ENCODE assay signal across 8 mouse cellular contexts in the genomic region with DNA sequence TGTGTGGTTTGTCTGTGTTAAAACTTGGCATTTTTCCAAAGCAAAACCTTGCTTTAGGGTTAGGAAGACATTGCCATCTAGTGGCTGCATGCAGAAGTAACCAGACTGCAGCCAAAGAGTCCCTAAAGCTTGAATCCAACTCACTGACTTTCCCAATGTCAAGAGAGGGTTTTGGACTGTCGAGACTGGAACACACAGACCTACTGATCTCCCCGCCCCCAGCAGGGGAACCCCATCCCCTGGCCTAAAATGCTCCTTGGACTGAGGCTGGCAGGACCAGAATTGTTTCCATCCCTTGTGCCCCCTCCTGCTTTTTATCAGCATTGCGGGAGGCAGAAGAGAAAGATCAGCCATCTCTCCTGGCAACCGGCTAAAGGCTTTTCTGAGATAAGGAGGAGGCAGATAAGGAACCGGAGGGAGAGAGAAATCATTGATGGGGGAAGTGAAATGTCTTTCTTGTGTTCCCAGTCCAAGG. TPM values are rescaled to one million over a fixed set of nuclear protein-coding genes. Genes with fewer than 3 reads are reported as not detected.
DNase-seq lines count a peak whose midpoint lies in the region; ATAC-seq lines count a peak whose summit lies in the region.

No protein-coding gene starts in this region.

- ATAC-seq in forebrain, embryonic 11.5 days (replicated peaks; ENCODE audit: low FRiP score): no peak
- no peak for ATAC-seq in forebrain, embryonic 12.5 days (ENCODE audit: low FRiP score)
- ATAC-seq in common myeloid progenitor, adult 5-6 weeks (replicated peaks; ENCODE audit: low read depth, poor library complexity, severe bottlenecking): peak; percentile 85
- peak; percentile 88 for ATAC-seq in midbrain, embryonic 16.5 days

- H3K9ac ChIP-seq in forebrain, embryonic 11.5 days (ENCODE audit: low read length): no peak overlapping the region
- H3K9ac ChIP-seq in forebrain, embryonic 12.5 days: no peak overlapping the region
- no peak overlapping the region for H3K9ac ChIP-seq in midbrain, embryonic 16.5 days (ENCODE audit: low read depth, low read length)

- no peak overlapping the region for H3K27ac ChIP-seq in forebrain, embryonic 11.5 days (ENCODE audit: low read depth, low read length)
- no peak overlapping the region for H3K27ac ChIP-seq in forebrain, embryonic 12.5 days
- H3K27ac ChIP-seq in limb, embryonic 10.5 days: no peak overlapping the region
- H3K27ac ChIP-seq in midbrain, embryonic 16.5 days (ENCODE audit: low read length): no peak overlapping the region

- H3K4me1 ChIP-seq in forebrain, embryonic 11.5 days (replicated peaks; ENCODE audit: control insufficient read depth, insufficient read depth, low read length): no peaks in the 10 kb centered on the region
- peaks cover 10% of the 10 kb centered on the region for H3K4me1 ChIP-seq in forebrain, embryonic 12.5 days
- no peaks in the 10 kb centered on the region for H3K4me1 ChIP-seq in limb, embryonic 10.5 days
- H3K4me1 ChIP-seq in midbrain, embryonic 16.5 days (ENCODE audit: control insufficient read depth, insufficient read depth, low read length): no peaks in the 10 kb centered on the region; the same call in 1 of the 2 replicates

- 14% methylated on average over 5 of the region's 5 CpGs for WGBS in forebrain, embryonic 11.5 days
- WGBS in forebrain, embryonic 12.5 days: 20% methylated on average over 5 of the region's 5 CpGs
- 21% methylated on average over 5 of the region's 5 CpGs for WGBS in limb, embryonic 10.5 days
- 7% methylated on average over 5 of the region's 5 CpGs for WGBS in midbrain, embryonic 16.5 days

- H3K27me3 ChIP-seq in forebrain, embryonic 11.5 days (ENCODE audit: control insufficient read depth, insufficient read depth, low read length): no peaks in the 10 kb centered on the region
- H3K27me3 ChIP-seq in forebrain, embryonic 12.5 days: no peaks in the 10 kb centered on the region
- H3K27me3 ChIP-seq in limb, embryonic 10.5 days (ENCODE audit: low read depth, poor library complexity, severe bottlenecking): no peaks in the 10 kb centered on the region
- H3K27me3 ChIP-seq in midbrain, embryonic 16.5 days (ENCODE audit: control insufficient read depth, insufficient read depth, low read depth, low read length): no peaks in the 10 kb centered on the region

- peak; percentile 56 for DNase-seq in forebrain, embryonic 11.5 days (ENCODE audit: low spot score)
- DNase-seq in heart, adult 9 months (ENCODE audit: low spot score in 2 of 2): peak; percentile 8 to 21
- peak; percentile 34 to 61 for DNase-seq in kidney, adult 8-10 months
- peak; percentile 41 for DNase-seq in limb, embryonic 10.5 days (ENCODE audit: low spot score)
- peak; percentile 1 for DNase-seq in spleen, adult 12 weeks (ENCODE audit: low spot score)

- H3K4me2 ChIP-seq in forebrain, embryonic 11.5 days (ENCODE audit: low read depth, low read length, severe bottlenecking): no peak overlapping the region
- H3K4me2 ChIP-seq in forebrain, embryonic 12.5 days: no peak overlapping the region
- H3K4me2 ChIP-seq in midbrain, embryonic 16.5 days (ENCODE audit: low read length): peak overlapping the region; percentile 48

- H3K9me3 ChIP-seq in forebrain, embryonic 11.5 days (ENCODE audit: control insufficient read depth, low read length): no peaks in the 10 kb centered on the region
- no peaks in the 10 kb centered on the region for H3K9me3 ChIP-seq in forebrain, embryonic 12.5 days
- no peaks in the 10 kb centered on the region for H3K9me3 ChIP-seq in limb, embryonic 10.5 days (replicated peaks)
- no peaks in the 10 kb centered on the region for H3K9me3 ChIP-seq in midbrain, embryonic 16.5 days (replicated peaks; ENCODE audit: control insufficient read depth, low read length, poor library complexity, severe bottlenecking)

- H3K4me3 ChIP-seq in forebrain, embryonic 11.5 days (ENCODE audit: low read depth, low read length): no peak overlapping the region
- H3K4me3 ChIP-seq in forebrain, embryonic 12.5 days (replicated peaks): no peak overlapping the region
- H3K4me3 ChIP-seq in limb, embryonic 10.5 days: no peak overlapping the region
- H3K4me3 ChIP-seq in midbrain, embryonic 16.5 days (ENCODE audit: low read depth, low read length): no peak overlapping the region

- no peaks in the 10 kb centered on the region for H3K36me3 ChIP-seq in forebrain, embryonic 11.5 days (ENCODE audit: control insufficient read depth, insufficient read depth, low read length)
- H3K36me3 ChIP-seq in forebrain, embryonic 12.5 days (replicated peaks): no peaks in the 10 kb centered on the region
- H3K36me3 ChIP-seq in limb, embryonic 10.5 days: no peaks in the 10 kb centered on the region
- no peaks in the 10 kb centered on the region for H3K36me3 ChIP-seq in midbrain, embryonic 16.5 days (ENCODE audit: control insufficient read depth, insufficient read depth, low read length)

RNA-seq across cellular contexts. Expression of a gene that starts 44.4 kb away (rescaled TPM):
- 0.12 TPM in 1 of 2 replicates, not detected in the other for polyA plus RNA-seq in forebrain, embryonic 11.5 days (2014; fragmentation: Nextera tagmentation; extraction: Ambion mirVana)
- polyA plus RNA-seq in forebrain, embryonic 12.5 days (2016; fragmentation: Nextera tagmentation; extraction: Ambion mirVana): 0.22 and 0.73 TPM in 2 replicates
- not detected in 2 replicates for total RNA-seq in common myeloid progenitor, adult 5-6 weeks (2017)
- polyA plus RNA-seq in limb, embryonic 10.5 days (2016; fragmentation: Nextera tagmentation; extraction: Ambion mirVana): 0.06 TPM in 1 of 2 replicates, not detected in the other
- polyA plus RNA-seq in midbrain, embryonic 16.5 days (2015; fragmentation: Nextera tagmentation; extraction: Ambion mirVana): 0.10 and 0.19 TPM in 2 replicates

Comparison
In these comparisons a context has a peak if more than half of its experiments do, and no peak if none do; other contexts are left out.
1. ATAC-seq: peak in common myeloid progenitor, adult 5-6 weeks (single experiment) and midbrain, embryonic 16.5 days (single experiment); none in forebrain, embryonic 11.5 days (single experiment) and forebrain, embryonic 12.5 days (single experiment).
2. DNase-seq: peak in every context shown above with its lines; median percentile 56 in forebrain, embryonic 11.5 days; 48 in kidney, adult 8-10 months; 41 in limb, embryonic 10.5 days; 14 in heart, adult 9 months; 1 in spleen, adult 12 weeks.